In genomic region chr4:150758467-150759237, GRCm38 (mm10) we compare ENCODE assay signal across 8 mouse cellular contexts.
A peak's percentile ranks its signal among the peaks of the same experiment; 100 is the strongest.
DNase-seq lines count a peak whose midpoint lies in the region; ATAC-seq lines count a peak whose summit lies in the region.

No protein-coding gene starts in this region.

- DNase-seq in lung, postnatal 14 days, result no peak
- DNase-seq in cerebellum, adult 8-10 months, result no peak
- no peak for DNase-seq in adipocyte (ENCODE audit: low spot score)

- 5% methylated on average over 15 of the region's 15 CpGs for WGBS in lung, embryonic 16.5 days
- 3% methylated on average over 15 of the region's 15 CpGs for WGBS in hindbrain, embryonic 12.5 days
- 18% methylated on average over 15 of the region's 15 CpGs for WGBS in limb, embryonic 15.5 days
- 12% methylated on average over 15 of the region's 15 CpGs for WGBS in stomach, embryonic 15.5 days

- ATAC-seq in lung, embryonic 16.5 days (ENCODE audit: low read depth), result peak; percentile 77
- ATAC-seq in hindbrain, embryonic 12.5 days (ENCODE audit: low FRiP score), result peak; percentile 90
- ATAC-seq in limb, embryonic 15.5 days (ENCODE audit: insufficient number of reproducible peaks, low FRiP score, low TSS enrichment, low read depth), result no peak
- ATAC-seq in stomach, embryonic 15.5 days (ENCODE audit: insufficient read depth, low FRiP score, low read depth), result peak; percentile 44; the same call in 1 of the 2 replicates
- ATAC-seq in monocyte, adult 5-6 weeks (replicated peaks; ENCODE audit: insufficient number of reproducible peaks, low FRiP score, low TSS enrichment, poor library complexity, severe bottlenecking), result no peak

- H3K27me3 ChIP-seq in lung, embryonic 16.5 days (ENCODE audit: control insufficient read depth, insufficient read depth, low read depth, low read length), result no peaks in the 10 kb centered on the region
- H3K27me3 ChIP-seq in hindbrain, embryonic 12.5 days, result no peaks in the 10 kb centered on the region
- H3K27me3 ChIP-seq in limb, embryonic 15.5 days, result no peaks in the 10 kb centered on the region
- no peaks in the 10 kb centered on the region for H3K27me3 ChIP-seq in stomach, embryonic 15.5 days (replicated peaks)

- H3K4me2 ChIP-seq in lung, embryonic 16.5 days (ENCODE audit: low read depth, low read length), result peak overlapping the region; percentile 15
- peak overlapping the region; percentile 28 for H3K4me2 ChIP-seq in hindbrain, embryonic 12.5 days (replicated peaks)
- H3K4me2 ChIP-seq in limb, embryonic 15.5 days, result no peak overlapping the region
- no peak overlapping the region for H3K4me2 ChIP-seq in stomach, embryonic 15.5 days

- peaks cover 33% of the 10 kb centered on the region for H3K4me1 ChIP-seq in lung, embryonic 16.5 days (replicated peaks; ENCODE audit: control insufficient read depth, insufficient read depth, low read length)
- H3K4me1 ChIP-seq in hindbrain, embryonic 12.5 days, result peaks cover 31% of the 10 kb centered on the region
- H3K4me1 ChIP-seq in limb, embryonic 15.5 days, result peaks cover 20% of the 10 kb centered on the region
- peaks cover 19% of the 10 kb centered on the region for H3K4me1 ChIP-seq in stomach, embryonic 15.5 days

- no peaks in the 10 kb centered on the region for H3K9me3 ChIP-seq in lung, embryonic 16.5 days (ENCODE audit: control insufficient read depth, low read length)
- no peaks in the 10 kb centered on the region for H3K9me3 ChIP-seq in hindbrain, embryonic 12.5 days (replicated peaks)
- no peaks in the 10 kb centered on the region for H3K9me3 ChIP-seq in limb, embryonic 15.5 days
- H3K9me3 ChIP-seq in stomach, embryonic 15.5 days, result no peaks in the 10 kb centered on the region

- H3K4me3 ChIP-seq in lung, embryonic 16.5 days (ENCODE audit: low read length), result no peak overlapping the region
- 0 out of 2 replicates have a peak overlapping the region, but pooled peaks have one; percentile 7 for H3K4me3 ChIP-seq in hindbrain, embryonic 12.5 days
- H3K4me3 ChIP-seq in limb, embryonic 15.5 days, result no peak overlapping the region
- H3K4me3 ChIP-seq in stomach, embryonic 15.5 days (replicated peaks), result no peak overlapping the region

- peak overlapping the region; percentile 94 for H3K27ac ChIP-seq in lung, embryonic 16.5 days (ENCODE audit: low read length)
- H3K27ac ChIP-seq in hindbrain, embryonic 12.5 days, result peak overlapping the region; percentile 94
- H3K27ac ChIP-seq in limb, embryonic 15.5 days, result peak overlapping the region; percentile 23; the same call in 1 of the 2 replicates
- H3K27ac ChIP-seq in stomach, embryonic 15.5 days, result peak overlapping the region; percentile 74

- H3K9ac ChIP-seq in lung, embryonic 16.5 days (ENCODE audit: low read length), result peak overlapping the region; percentile 27; the same call in 1 of the 2 replicates
- peak overlapping the region; percentile 32; the same call in 1 of the 2 replicates for H3K9ac ChIP-seq in hindbrain, embryonic 12.5 days
- no peak overlapping the region for H3K9ac ChIP-seq in limb, embryonic 15.5 days
- H3K9ac ChIP-seq in stomach, embryonic 15.5 days, result no peak overlapping the region

- no peaks in the 10 kb centered on the region for H3K36me3 ChIP-seq in lung, embryonic 16.5 days (ENCODE audit: control insufficient read depth, insufficient read depth, low read length)
- no peaks in the 10 kb centered on the region for H3K36me3 ChIP-seq in hindbrain, embryonic 12.5 days
- no peaks in the 10 kb centered on the region for H3K36me3 ChIP-seq in limb, embryonic 15.5 days
- no peaks in the 10 kb centered on the region for H3K36me3 ChIP-seq in stomach, embryonic 15.5 days

Comparison
In these comparisons a context has a peak if more than half of its experiments do, and no peak if none do; other contexts are left out.
1. ATAC-seq: peak in lung, embryonic 16.5 days (single experiment), hindbrain, embryonic 12.5 days (single experiment) and stomach, embryonic 15.5 days (single experiment); none in limb, embryonic 15.5 days (single experiment) and monocyte, adult 5-6 weeks (single experiment).
2. H3K27ac ChIP-seq: peak in every context shown above with its lines; median percentile 94 in lung, embryonic 16.5 days; 94 in hindbrain, embryonic 12.5 days; 74 in stomach, embryonic 15.5 days; 23 in limb, embryonic 15.5 days.
3. H3K4me2 ChIP-seq: peak in lung, embryonic 16.5 days (single experiment) and hindbrain, embryonic 12.5 days (single experiment); none in limb, embryonic 15.5 days (single experiment) and stomach, embryonic 15.5 days (single experiment).
4. H3K9ac ChIP-seq: peak in lung, embryonic 16.5 days (single experiment) and hindbrain, embryonic 12.5 days (single experiment); none in limb, embryonic 15.5 days (single experiment) and stomach, embryonic 15.5 days (single experiment).